Mouse (Mus musculus): ENCODE results near the gene Fgd4. TPM values are rescaled to one million over a fixed set of nuclear protein-coding genes. Genes with fewer than 3 reads are reported as not detected.
"Not testable (repeated sequence)": the region's sequence is repeated elsewhere in the genome, so short reads cannot be mapped to it uniquely, and the experiment has no call there.

The Fgd4 gene
- total RNA-seq, 2 experiments from 2014 or later, result 43.7 to 47.2 TPM

DNA sequence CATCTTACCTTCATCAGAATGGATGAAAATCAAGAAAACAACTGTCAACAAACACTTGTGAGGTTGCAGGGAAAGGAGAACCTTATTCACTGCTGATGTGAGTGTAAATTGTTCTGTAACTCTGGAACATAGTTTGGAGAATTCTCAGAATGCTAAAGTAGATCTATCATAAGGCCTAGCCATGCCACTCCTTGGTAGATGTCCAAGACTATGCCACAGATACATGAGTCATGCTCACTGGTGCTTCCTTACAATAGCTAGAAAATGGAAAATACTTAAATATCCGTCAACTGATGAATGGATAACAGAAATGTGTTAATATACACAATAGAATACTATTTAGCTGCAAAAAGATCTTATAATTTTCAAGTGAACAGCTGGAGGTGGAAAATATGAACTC lies 150.3 kb downstream of the Fgd4 start:
- DNase-seq (ENCODE audit: low spot score in 2 of 2), result no peak
- intact Hi-C loops (cut with DNase I), result no loop called here

DNA sequence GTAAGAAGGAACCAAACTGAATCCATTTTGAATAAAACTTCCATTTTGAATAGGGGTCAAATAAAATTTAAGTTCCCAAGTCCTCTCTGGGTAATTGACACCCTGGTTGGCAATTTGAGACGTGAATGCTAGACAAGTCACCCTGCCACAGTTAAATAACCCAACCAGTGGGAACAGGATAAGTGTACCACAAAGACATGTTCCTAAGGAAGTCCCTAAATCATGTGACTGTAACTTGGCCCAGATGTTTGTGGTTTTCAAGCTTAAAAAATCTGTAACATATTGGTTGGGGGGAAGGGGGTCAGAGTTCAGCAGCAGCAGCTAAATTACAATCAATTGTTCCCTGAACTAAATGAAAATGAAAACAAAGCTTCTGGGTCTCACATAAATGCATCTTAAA lies 161.9 kb downstream of the Fgd4 start:
- DNase-seq (ENCODE audit: low spot score in 2 of 2), result no peak
- intact Hi-C loops (cut with DNase I), result no loop called here

DNA sequence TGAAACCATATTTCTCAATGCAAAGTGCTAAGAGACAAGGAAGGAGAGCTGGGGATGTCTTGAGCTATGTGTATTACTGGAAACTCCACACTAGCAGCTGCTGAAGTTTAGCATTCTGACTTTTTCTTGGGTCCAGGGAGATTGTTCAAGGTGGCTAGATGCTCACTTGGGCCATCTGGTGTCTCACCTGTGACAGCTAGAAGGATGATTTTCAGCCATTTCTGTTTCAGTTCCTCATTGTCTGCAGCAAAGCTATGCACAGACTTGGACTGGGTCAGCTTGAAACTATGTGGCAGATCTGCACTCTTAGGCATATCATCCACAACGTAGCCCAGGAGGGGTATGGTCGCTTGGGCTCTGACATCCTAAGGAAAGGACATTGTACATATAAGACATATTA lies 177.9 kb downstream of the Fgd4 start:
- DNase-seq (ENCODE audit: low spot score in 2 of 2), result no peak
- intact Hi-C loops (cut with DNase I), result no loop called here

DNA sequence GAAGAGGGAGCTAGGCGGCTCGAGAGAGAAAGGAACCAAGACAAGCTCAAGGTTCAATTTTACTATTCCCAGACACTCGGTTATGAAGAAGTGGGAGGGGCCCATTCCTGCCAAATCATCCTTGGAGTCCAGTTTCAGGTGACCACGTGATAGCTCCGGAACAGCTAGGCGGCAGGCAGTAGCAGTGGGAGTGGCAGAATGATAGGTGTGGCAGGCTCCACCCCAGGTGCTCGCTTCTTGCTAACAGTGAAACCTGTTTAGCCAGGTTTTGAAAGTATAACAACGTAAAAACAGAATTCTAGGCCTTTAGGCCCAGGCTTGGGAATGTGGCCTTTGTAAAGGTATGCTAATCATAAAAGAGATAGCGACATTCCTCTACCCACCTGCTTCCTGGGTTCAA lies 233.1 kb downstream of the Fgd4 start:
- DNase-seq (ENCODE audit: low spot score in 2 of 2); intact Hi-C loops (cut with DNase I): not testable (repeated sequence)

Other genes with a start within 250 kb of the Fgd4 start
- 100 to 1,000 TPM; 209 to 220 TPM for gene Dnm1l, start 241.6 kb downstream of the Fgd4 start, total RNA-seq (2021)
- not detected for gene Olfr19, start 75.9 kb upstream of the Fgd4 start, total RNA-seq (2021)
- 1 to 10 TPM; 8.4 to 9.3 TPM for gene Spag6l, start 228.9 kb upstream of the Fgd4 start, total RNA-seq (2021)

Data from left cerebral cortex, postnatal 14 days (tissue).